Mouse (Mus musculus) hindbrain, embryonic 11.5 days (tissue): ENCODE measurements around the gene Aurkb. TPM values are rescaled to one million over a fixed set of nuclear protein-coding genes. Genes with fewer than 3 reads are reported as not detected.

Experiments
- ATAC-seq: fragments of 200-750 bp; cut with Nextera tagmentation; 2 replicates; pipeline ENCODE4 v1.8.0; 2017; ENCODE audit warnings: mild to moderate bottlenecking, moderate TSS enrichment, moderate library complexity; ENCODE audit not compliant: low FRiP score
- DNase-seq: peaks from one replicate; pipeline ENCODE4 v3.0.0-alpha.2; 2015; ENCODE audit warnings: low spot score
- H3K27ac ChIP-seq: fragments of 300-500 bp; sonication (generic); 2 replicates; pipeline ENCODE4 v1.5.1; 2014; ENCODE audit warnings: mild to moderate bottlenecking, low read depth, low read length
- H3K27me3 ChIP-seq: fragments of 300-500 bp; sonication (generic); 2 replicates; pipeline ENCODE4 v1.6.1; 2014; ENCODE audit warnings: mild to moderate bottlenecking, low read length, moderate library complexity, mixed read lengths; ENCODE audit not compliant: control insufficient read depth, insufficient read depth
- H3K36me3 ChIP-seq: fragments of 300-500 bp; sonication (generic); 2 replicates; pipeline ENCODE4 v1.6.1; 2014; ENCODE audit warnings: mild to moderate bottlenecking, low read length, moderate library complexity, mixed read lengths; ENCODE audit not compliant: control insufficient read depth, insufficient read depth
- H3K4me1 ChIP-seq: fragments of 300-500 bp; sonication (generic); replicated peaks from 2 replicates; pipeline ENCODE4 v1.6.1; 2014; ENCODE audit warnings: low read length, mixed read lengths; ENCODE audit not compliant: control insufficient read depth, insufficient read depth
- H3K4me2 ChIP-seq: fragments of 300-500 bp; sonication (generic); replicated peaks from 2 replicates; pipeline ENCODE4 v1.6.1; 2014; ENCODE audit warnings: mild to moderate bottlenecking, low read depth, low read length
- H3K4me3 ChIP-seq: fragments of 300-500 bp; sonication (generic); 2 replicates; pipeline ENCODE4 v1.5.1; 2014; ENCODE audit warnings: low read depth, low read length
- H3K9ac ChIP-seq: fragments of 300-500 bp; sonication (generic); 2 replicates; pipeline ENCODE4 v1.6.1; 2014; ENCODE audit warnings: low read depth, low read length
- H3K9me3 ChIP-seq: fragments of 300-500 bp; sonication (generic); 2 replicates; pipeline ENCODE4 v1.6.1; 2016; ENCODE audit warnings: low read length; ENCODE audit not compliant: control insufficient read depth
- WGBS: fragments of 180-500 bp; shearing (Covaris S2); extraction: QIAGEN DNeasy Blood & Tissue Kit; methylation state at CpG from one replicate; pipeline ENCODE4 v1.1.7; 2014; 5-methylcytosine and 5-hydroxymethylcytosine counted together
- polyA plus RNA-seq: library from polyadenylated mRNA; unstranded; fragments of >200 nt; fragmentation: Nextera tagmentation; extraction: Ambion mirVana; gene quantifications from 2 replicates; pipeline ENCODE4 v1.2.1, GENCODE M21; 2014

The Aurkb gene
- polyA plus RNA-seq, 1 experiment from 2014 or later: 131 TPM

GRCm38 (mm10) chr11:69072234-69072633 is 26.8 kb downstream of the Aurkb start:
- no peaks in the 10 kb centered on the region for H3K27me3 ChIP-seq

GRCm38 (mm10) chr11:69072666-69073064 is 27.2 kb downstream of the Aurkb start:
- no peak for DNase-seq
- peak overlapping the region; percentile 43 for H3K27ac ChIP-seq
- H3K36me3 ChIP-seq: no peaks in the 10 kb centered on the region
- ATAC-seq: no peak
- H3K9ac ChIP-seq: no peak overlapping the region
- WGBS: 11% methylated on average over 9 of the region's 9 CpGs
- no peaks in the 10 kb centered on the region for H3K9me3 ChIP-seq
- peaks cover 7% of the 10 kb centered on the region for H3K4me1 ChIP-seq
- peak overlapping the region; percentile 39 for H3K4me2 ChIP-seq
- H3K27me3 ChIP-seq: no peaks in the 10 kb centered on the region
- peak overlapping the region; percentile 26 for H3K4me3 ChIP-seq

More at GRCm38 (mm10) chr11:69072234-69072633, 26.8 kb downstream of the Aurkb start:
- no peaks in the 10 kb centered on the region for H3K36me3 ChIP-seq
- H3K4me3 ChIP-seq: peak overlapping the region; percentile 26; the same call in 1 of the 2 replicates
- H3K9me3 ChIP-seq: no peaks in the 10 kb centered on the region
- H3K27ac ChIP-seq: peak overlapping the region; percentile 43; the same call in 1 of the 2 replicates
- 82% methylated on average over 11 of the region's 11 CpGs for WGBS
- H3K9ac ChIP-seq: no peak overlapping the region
- DNase-seq (no peak), ATAC-seq (no peak)
- peaks cover 7% of the 10 kb centered on the region for H3K4me1 ChIP-seq
- peak overlapping the region; percentile 39 for H3K4me2 ChIP-seq

- peak overlapping the region; percentile 39 for H3K4me2 ChIP-seq
- peaks cover 7% of the 10 kb centered on the region for H3K4me1 ChIP-seq
- peak overlapping the region; percentile 83 for H3K27ac ChIP-seq
- H3K9me3 ChIP-seq: no peaks in the 10 kb centered on the region
- H3K4me3 ChIP-seq: peak overlapping the region; percentile 26
- H3K36me3 ChIP-seq: no peaks in the 10 kb centered on the region
- DNase-seq (peak; percentile 91), ATAC-seq (peak; percentile 71)
- H3K27me3 ChIP-seq: no peaks in the 10 kb centered on the region
- under 1% methylated on average over 14 of the region's 14 CpGs for WGBS
- peak overlapping the region; percentile 62 for H3K9ac ChIP-seq
Observed at GRCm38 (mm10) chr11:69073065-69073888, 27.8 kb downstream of the Aurkb start.

- WGBS: 51% methylated on average over 6 of the region's 6 CpGs
- Histone ChIP-seq H3K4me2 (no peak overlapping the region), H3K27me3 (no peaks in the 10 kb centered on the region), H3K36me3 (no peaks in the 10 kb centered on the region), H3K9ac (no peak overlapping the region), H3K4me3 (no peak overlapping the region), H3K9me3 (no peaks in the 10 kb centered on the region), H3K27ac (0 out of 2 replicates have a peak overlapping the region, but pooled peaks have one; percentile 33), H3K4me1 (peaks cover 7% of the 10 kb centered on the region)
- ATAC-seq (no peak), DNase-seq (no peak)
Observed at GRCm38 (mm10) chr11:69073951-69074775, 28.7 kb downstream of the Aurkb start.

GRCm38 (mm10) chr11:69074776-69075069 is 29.3 kb downstream of the Aurkb start:
- H3K27me3 ChIP-seq: no peaks in the 10 kb centered on the region
- WGBS: 51% methylated on average over 2 of the region's 2 CpGs
- DNase-seq (no peak), ATAC-seq (no peak)
- no peak overlapping the region for H3K4me3 ChIP-seq
- no peak overlapping the region for H3K9ac ChIP-seq
- H3K9me3 ChIP-seq: no peaks in the 10 kb centered on the region
- no peaks in the 10 kb centered on the region for H3K36me3 ChIP-seq
- no peak overlapping the region for H3K27ac ChIP-seq
- H3K4me1 ChIP-seq: peaks cover 7% of the 10 kb centered on the region
- H3K4me2 ChIP-seq: no peak overlapping the region

GRCm38 (mm10) chr11:69075764-69076479 is 30.5 kb downstream of the Aurkb start:
- Histone ChIP-seq H3K27ac (no peak overlapping the region), H3K9ac (no peak overlapping the region), H3K4me2 (no peak overlapping the region), H3K27me3 (no peaks in the 10 kb centered on the region), H3K9me3 (no peaks in the 10 kb centered on the region), H3K4me3 (no peak overlapping the region), H3K4me1 (peaks cover 7% of the 10 kb centered on the region), H3K36me3 (no peaks in the 10 kb centered on the region)
- 49% methylated on average over 8 of the region's 9 CpGs for WGBS
- DNase-seq (peak; percentile 36), ATAC-seq (no peak)

GRCm38 (mm10) chr11:69076572-69076971 is 31.1 kb downstream of the Aurkb start:
- Histone ChIP-seq H3K36me3 (no peaks in the 10 kb centered on the region), H3K9ac (no peak overlapping the region), H3K4me2 (no peak overlapping the region), H3K4me1 (peaks cover under 1% of the 10 kb centered on the region), H3K9me3 (no peaks in the 10 kb centered on the region), H3K27ac (no peak overlapping the region), H3K27me3 (no peaks in the 10 kb centered on the region), H3K4me3 (no peak overlapping the region)
- no peak for DNase-seq
- 81% methylated on average over 5 of the region's 5 CpGs for WGBS
- ATAC-seq: no peak

GRCm38 (mm10) chr11:69077316-69077715 is 31.9 kb downstream of the Aurkb start:
- ATAC-seq: no peak

More at GRCm38 (mm10) chr11:69077316-69077715, 31.9 kb downstream of the Aurkb start:
- H3K27ac ChIP-seq: no peak overlapping the region
- no peak overlapping the region for H3K4me2 ChIP-seq
- H3K4me3 ChIP-seq: no peak overlapping the region
- no peaks in the 10 kb centered on the region for H3K4me1 ChIP-seq
- WGBS: 89% methylated on average over 9 of the region's 9 CpGs
- H3K36me3 ChIP-seq: no peaks in the 10 kb centered on the region
- no peaks in the 10 kb centered on the region for H3K9me3 ChIP-seq
- no peak overlapping the region for H3K9ac ChIP-seq
- DNase-seq: no peak
- no peaks in the 10 kb centered on the region for H3K27me3 ChIP-seq
